Mouse (Mus musculus) adrenal gland, adult 2 months (tissue): ENCODE measurements around the gene Wdr82. TPM values are rescaled to one million over a fixed set of nuclear protein-coding genes. Genes with fewer than 3 reads are reported as not detected.
"Not testable (repeated sequence)": the region's sequence is repeated elsewhere in the genome, so short reads cannot be mapped to it uniquely, and the experiment has no call there.

ENCODE experiments used
- DNase-seq: peaks from one replicate; pipeline ENCODE4 v3.0.0; 2021
- polyA plus RNA-seq: library from polyadenylated mRNA; depleted of rRNA; stranded (reverse); fragments of >200 nt; gene quantifications from 2 replicates; pipeline ENCODE4 v1.2.3, GENCODE M21; 2012
- total RNA-seq, 2 experiments: library from RNA; stranded (reverse); gene quantifications; 2 replicates each; pipeline ENCODE4 v1.2.3; 2021

The Wdr82 gene
- total and polyA plus RNA-seq, 3 experiments = 50.5 to 75.8 (median 66.8) TPM

DNA sequence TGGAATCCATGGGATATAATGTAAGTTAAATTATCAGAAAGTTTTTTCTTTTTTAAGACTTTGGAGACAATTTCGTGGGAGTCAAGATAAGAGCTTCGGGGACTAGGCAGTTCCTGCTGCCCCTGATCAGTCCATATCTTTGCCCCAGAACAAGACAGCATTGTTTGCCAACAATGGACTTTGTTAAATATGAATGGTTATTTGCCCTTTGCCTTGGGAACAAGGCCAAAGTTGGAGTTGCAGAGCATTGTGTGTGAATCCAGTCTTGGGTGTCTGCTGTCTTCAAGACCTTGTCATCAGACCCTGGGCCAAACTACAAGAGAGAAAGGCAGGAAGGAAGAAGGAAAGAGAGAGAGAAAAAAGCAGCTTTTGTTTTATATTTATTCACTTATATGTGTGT lies 4.0 kb upstream of the Wdr82 start:
- no peak for DNase-seq

- DNase-seq = no peak
Measured at GRCm38 (mm10) chr9:106167241-106167640, 3.5 kb upstream of the Wdr82 start.

DNA sequence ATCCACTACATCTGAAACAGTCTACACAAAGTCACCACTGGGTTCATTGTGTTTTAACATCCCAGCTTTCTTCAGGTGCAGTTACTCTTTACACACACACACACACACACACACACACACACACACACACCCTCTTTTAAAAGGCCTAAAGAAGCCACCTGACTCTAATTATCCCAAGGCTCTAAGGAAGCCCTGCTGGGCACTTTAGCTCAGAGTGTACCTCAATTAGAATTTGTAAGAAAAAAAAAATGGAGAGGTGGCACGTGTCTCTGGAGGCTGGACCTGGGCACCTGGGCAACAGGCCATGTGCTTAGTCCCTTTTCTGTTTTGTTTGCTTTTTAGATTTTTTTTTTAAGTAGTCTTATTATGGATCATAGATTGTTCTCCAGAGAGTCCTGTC lies 3.0 kb upstream of the Wdr82 start:
- no peak for DNase-seq

- not testable (repeated sequence) for DNase-seq
Measured at GRCm38 (mm10) chr9:106169006-106169405, 1.7 kb upstream of the Wdr82 start.

DNA sequence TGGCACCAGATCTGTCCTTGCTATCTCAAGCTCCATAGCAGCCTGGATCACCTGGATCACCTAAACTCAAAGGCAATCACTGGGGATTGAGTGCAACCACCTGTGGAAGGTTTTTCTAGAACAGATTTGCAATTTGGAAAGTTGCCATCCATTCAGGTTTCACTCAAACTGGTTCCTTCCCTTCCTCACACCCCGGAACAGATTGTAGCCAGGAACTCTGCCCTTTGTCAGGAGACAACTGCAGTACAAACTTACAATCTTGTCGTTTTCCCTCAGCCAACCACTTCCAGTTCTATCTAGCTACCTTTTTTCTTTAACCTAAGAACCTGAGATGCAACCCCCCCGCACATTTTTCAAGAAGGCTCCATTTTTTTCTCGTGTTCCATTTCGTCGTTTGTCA lies 811 bp upstream of the Wdr82 start:
- no peak for DNase-seq

DNA sequence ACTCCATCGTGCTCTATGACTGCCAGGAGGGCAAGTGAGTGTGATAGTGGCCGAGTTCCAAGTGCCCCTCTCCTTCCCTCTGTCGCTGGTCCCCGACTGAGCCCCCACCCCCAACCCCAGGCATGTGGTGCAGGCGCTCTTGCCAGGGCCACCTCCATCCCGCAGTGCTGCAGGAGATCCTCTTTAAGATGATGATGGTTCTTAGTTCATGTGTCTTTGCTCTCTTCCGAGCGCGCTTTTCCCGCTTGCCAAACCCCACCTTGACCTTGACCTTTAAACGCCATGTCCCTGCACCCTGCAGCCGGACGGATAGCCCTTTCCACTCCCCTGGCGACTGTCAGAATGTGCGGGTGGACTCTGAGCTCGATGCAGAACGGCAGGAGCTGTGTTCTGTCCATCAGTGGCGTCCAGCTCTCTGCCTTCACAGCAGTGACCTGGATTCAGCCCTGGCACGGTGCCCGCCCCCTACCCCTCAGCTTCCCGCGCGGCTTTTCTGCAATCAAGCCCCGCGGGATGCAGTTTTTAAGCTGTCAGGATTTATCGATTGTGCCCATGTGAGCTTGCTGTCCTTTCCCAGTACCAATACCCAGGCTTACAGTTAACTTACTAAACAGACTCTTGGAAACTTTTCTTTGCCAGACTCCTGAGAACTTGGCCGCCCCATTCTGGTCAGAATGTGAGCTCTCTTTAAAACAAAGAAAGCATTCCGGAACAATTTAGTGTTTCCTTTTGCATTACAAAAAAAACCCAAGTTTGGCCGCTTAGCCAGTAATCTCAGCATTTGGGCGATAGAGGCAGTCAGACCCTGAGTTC lies 824 bp downstream of the Wdr82 start:
- DNase-seq = peak; percentile 90

DNA sequence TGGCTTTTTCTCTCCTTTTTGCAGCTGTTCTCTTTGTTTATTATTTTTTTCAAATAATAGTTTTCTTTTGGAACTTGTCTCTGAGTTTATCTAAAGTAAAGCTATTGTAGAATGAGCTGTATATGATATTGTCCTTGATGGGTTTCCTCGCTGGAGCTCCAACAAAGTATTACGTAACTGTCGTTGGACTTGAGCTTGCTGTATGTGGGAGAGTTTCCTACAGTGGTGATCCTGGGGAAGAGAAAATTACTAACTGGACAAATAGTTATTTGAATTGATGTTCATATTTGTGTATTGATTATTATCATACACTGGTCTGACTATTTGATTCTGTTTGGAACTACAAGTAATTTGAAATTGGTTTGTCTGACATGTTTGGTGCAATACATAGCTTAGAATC lies 1.8 kb downstream of the Wdr82 start:
- DNase-seq = no peak

- no peak for DNase-seq
Measured at GRCm38 (mm10) chr9:106173363-106173762, 2.6 kb downstream of the Wdr82 start.

DNA sequence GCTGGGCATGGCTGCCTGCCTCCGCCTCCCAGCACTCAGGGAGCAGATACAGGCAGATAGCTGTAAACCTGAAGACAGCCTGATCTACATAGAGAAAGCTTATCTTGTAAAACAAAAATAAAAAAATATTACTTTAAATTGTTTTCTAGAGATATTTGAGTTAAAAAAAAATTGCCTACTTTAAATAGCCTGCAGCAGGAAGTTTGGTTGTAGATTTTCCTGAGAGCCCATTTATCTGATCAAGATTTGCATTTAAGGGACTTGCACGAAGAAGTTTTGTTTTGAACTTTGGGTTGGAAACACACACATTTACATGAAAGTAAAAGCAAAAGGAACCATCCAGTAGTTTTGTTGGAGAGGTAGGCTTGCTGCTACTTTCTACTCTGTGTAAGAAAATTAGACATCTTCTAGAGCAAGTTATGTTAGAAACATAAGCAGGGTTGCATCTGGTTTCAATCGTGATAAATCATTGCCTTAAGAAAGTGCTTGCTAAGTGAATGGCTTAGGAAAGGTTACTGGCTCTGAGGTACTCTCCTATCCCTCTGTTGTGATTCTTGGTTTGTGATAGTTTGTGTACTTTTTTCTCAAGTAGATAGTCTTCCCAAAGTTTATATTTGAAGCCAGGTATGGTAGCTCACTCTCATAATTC lies 4.9 kb downstream of the Wdr82 start:
- no peak for DNase-seq

- no peak for DNase-seq
Measured at GRCm38 (mm10) chr9:106176769-106177168, 6.0 kb downstream of the Wdr82 start.

- no peak for DNase-seq
Measured at GRCm38 (mm10) chr9:106177799-106178198, 7.1 kb downstream of the Wdr82 start.

DNA sequence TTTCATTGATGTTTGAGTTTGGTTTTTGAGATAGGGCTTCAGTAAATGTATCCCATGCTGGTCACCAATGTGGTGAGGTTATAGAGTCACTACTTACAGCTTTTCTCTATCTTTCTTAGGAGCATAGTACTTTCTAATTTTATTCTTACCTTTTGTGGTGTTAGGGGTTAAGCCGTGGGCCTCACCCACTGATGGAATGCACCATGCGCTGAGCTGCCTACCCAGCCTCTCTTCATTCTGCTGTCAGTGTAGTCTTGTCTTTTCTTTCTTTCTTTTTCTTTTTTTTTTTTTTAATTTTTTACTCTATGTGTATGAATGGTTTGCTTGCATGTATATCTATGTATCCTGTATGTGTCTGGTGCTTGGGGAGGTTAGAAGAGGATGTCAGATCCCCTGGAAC lies 8.7 kb downstream of the Wdr82 start:
- no peak for DNase-seq

DNA sequence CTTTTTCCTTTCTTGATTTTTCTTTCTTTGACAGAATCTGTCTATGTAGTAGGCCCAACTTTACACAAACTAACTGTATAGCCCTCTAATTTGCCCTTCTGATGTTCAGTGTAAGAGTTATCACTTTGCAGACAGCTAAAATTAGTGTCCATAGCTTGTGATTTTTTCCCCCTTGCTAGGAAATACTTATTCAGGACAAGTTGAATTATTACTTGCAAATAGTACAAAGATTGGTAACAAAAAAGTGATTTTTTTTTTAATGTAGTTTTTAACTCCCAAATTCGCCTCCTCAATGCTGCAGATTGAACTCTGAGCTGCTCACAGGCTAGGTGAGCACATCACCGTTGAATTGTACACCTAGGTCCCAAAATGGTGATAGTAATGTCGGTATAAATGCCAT lies 9.2 kb downstream of the Wdr82 start:
- DNase-seq = no peak

- no peak for DNase-seq
Measured at GRCm38 (mm10) chr9:106182146-106182545, 11.4 kb downstream of the Wdr82 start.

GRCm38 (mm10) chr9:106183996-106184395 lies 13.3 kb downstream of the Wdr82 start:
- no peak for DNase-seq

DNA sequence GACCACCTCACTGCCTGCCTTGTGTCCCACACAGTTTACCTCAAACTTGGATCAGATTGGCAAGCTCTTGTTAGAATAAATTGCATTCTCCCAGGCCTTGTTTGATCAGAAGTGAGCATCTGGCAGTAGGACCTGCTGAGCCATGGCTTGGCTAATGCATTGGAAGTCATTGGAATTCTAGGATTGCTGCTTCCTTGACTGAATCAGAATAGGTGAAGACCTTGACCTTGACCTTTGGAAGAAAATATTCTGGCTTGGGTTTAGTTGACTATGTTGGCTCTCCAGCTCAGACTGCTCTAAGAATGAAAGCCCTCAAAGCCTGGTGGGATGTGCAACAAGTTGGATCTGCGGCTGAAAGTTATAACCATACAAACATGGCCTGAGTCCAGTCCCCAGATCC lies 20.6 kb downstream of the Wdr82 start:
- DNase-seq = peak; percentile 56

GRCm38 (mm10) chr9:106192024-106192423 lies 21.3 kb downstream of the Wdr82 start:
- no peak for DNase-seq

- no peak for DNase-seq
Measured at GRCm38 (mm10) chr9:106192998-106193397, 22.3 kb downstream of the Wdr82 start.

- DNase-seq = no peak
Measured at GRCm38 (mm10) chr9:106193930-106194807, 23.4 kb downstream of the Wdr82 start.

DNA sequence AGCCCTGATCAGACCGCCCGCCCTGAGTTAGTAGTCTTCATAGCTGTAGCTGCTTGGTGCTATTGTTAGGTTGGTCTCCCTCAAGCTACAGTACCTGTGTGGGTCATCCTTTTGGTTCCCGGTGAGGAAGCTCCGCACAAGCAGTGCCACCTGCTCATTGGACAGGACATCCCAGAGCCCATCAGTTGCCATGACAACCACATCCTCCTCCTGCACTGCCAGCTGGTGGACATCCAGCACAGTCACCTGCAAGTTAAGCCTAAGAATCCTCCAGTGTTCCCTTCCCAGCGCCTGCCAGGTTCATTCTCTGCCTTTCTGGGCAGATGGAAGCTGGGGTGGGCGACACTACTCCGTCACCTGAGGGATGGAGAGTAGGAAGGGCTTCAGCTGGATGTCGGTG lies 25.0 kb downstream of the Wdr82 start:
- DNase-seq = no peak

DNA sequence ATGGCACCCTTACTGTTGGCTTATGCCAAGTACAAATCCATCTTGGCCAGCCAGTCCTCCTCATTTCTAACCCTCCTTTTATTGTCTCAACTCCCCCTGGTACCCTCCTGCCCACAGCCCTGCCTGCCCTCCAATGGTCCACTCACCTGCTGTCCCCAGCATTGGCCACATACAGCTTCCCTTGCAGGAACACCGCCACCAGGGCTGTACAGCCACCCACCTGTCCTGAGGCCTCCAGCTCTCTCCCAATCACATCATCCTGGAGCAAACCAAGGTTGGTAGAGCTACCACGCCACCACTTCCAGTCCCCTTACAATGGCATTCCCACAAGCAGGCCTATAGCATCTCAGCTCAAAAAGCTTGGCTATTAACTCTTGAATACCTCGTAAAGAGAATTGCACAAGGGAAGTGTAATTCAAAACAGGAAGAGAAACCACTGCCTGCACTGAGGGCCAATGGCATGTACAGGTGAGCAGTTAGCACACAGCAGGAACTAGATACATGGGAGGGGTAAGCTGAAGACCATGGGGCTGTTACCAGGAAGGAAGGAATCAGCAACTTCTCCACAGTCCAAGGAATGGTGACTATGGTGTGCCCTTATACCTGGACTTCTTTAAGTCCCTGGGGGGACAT lies 26.5 kb downstream of the Wdr82 start:
- DNase-seq = no peak

DNA sequence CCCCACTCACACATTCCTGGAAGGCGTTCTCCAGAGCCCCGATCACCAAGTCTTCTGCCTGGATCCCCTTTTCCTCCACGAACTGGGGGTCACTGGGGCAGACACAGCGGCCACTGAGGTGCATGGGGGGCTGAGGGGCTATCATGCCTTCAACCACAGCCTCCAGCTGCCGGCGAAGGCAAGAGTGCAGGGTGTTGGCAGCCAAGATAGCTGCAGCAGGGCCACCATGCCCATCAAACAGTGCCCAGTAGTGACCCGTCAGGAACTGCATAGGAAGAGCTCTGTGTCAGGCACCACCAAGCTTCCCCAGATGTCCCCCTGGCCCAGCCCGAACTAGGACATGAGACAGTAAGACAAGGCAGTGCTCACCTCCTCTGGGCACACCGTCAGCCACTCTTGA lies 27.0 kb downstream of the Wdr82 start:
- DNase-seq = no peak
